Mouse (Mus musculus) cerebellum, adult 2 months (tissue): ENCODE measurements at regions not wholly inside any gene's neighbourhood (a gene's known extent, or its start where the extent isn't known, plus 50 kb on each side); places are given as distances from the start of the nearest gene placed in this dataset.
"Not testable (repeated sequence)": the region's sequence is repeated elsewhere in the genome, so short reads cannot be mapped to it uniquely, and the experiment has no call there.

Experiments used
- DNase-seq, 2 experiments: peaks; one replicate each; pipeline ENCODE4 v3.0.0; 2021
- H3K27ac ChIP-seq: fragments of 200-500 bp; 2 replicates; pipeline ENCODE4 v1.5.1; 2012; ENCODE audit warnings: low read length, control low read depth, inconsistent platforms; ENCODE audit not compliant: insufficient read depth
- H3K27me3 ChIP-seq: fragments of 200-500 bp; 2 replicates; pipeline ENCODE4 v1.6.1; 2012; ENCODE audit warnings: inconsistent platforms, mild to moderate bottlenecking, low read length, moderate library complexity; ENCODE audit not compliant: control insufficient read depth, insufficient read depth
- H3K4me1 ChIP-seq: fragments of 200-500 bp; 2 replicates; pipeline ENCODE4 v1.6.1; 2011; ENCODE audit warnings: low read length; ENCODE audit not compliant: control insufficient read depth, insufficient read depth
- H3K4me3 ChIP-seq: fragments of 200-500 bp; replicated peaks from 2 replicates; pipeline ENCODE3; 2011; ENCODE audit warnings: mild to moderate bottlenecking, low read depth, low read length, control low read depth; ENCODE audit not compliant: insufficient read depth
- CTCF ChIP-seq: fragments of 200-500 bp; IDR thresholded peaks from 2 replicates; pipeline ENCODE4 v1.5.1; 2011; ENCODE audit warnings: low read depth, mild to moderate bottlenecking, control low read depth, low read length, moderate library complexity, borderline replicate concordance; ENCODE audit not compliant: insufficient read depth
- POLR2A ChIP-seq: fragments of 200-500 bp; IDR thresholded peaks from 2 replicates; pipeline ENCODE4 v1.6.1; 2011; ENCODE audit warnings: low read length, control low read depth, borderline replicate concordance; ENCODE audit not compliant: insufficient read depth
- WGBS: fragments of 180-500 bp; shearing (Covaris S2); methylation state at CpG from one replicate; pipeline ENCODE4 v1.1.7; 2018; 5-methylcytosine and 5-hydroxymethylcytosine counted together

DNA sequence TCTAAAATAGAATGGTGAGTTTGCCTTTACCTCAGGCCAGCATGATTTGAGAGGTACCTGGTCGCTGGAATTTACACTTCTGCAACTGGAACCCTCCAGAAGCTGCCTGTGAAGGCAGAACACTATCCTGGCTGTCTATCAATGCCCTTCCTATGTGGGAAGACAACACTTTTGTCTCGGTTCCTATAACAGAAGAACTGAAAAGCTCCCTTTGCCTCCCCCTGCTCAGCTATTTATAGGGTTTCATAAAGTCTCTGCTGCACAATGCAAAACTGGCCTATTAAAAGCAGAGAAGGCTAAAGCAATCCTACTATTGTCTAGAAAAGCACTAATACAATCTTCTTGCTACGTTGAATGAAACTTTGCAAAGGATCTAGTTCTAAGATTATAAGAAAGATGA, 1116.5 kb downstream of the Galc start:
- 58% methylated on average over 3 of the region's 3 CpGs for WGBS
- Histone ChIP-seq H3K27ac (no peak overlapping the region), H3K4me1 (no peaks in the 10 kb centered on the region), H3K27me3 (no peaks in the 10 kb centered on the region), H3K4me3 (no peak overlapping the region)
- DNase-seq, result no peak
- TF ChIP-seq CTCF (no peak), POLR2A (no peak)

DNA sequence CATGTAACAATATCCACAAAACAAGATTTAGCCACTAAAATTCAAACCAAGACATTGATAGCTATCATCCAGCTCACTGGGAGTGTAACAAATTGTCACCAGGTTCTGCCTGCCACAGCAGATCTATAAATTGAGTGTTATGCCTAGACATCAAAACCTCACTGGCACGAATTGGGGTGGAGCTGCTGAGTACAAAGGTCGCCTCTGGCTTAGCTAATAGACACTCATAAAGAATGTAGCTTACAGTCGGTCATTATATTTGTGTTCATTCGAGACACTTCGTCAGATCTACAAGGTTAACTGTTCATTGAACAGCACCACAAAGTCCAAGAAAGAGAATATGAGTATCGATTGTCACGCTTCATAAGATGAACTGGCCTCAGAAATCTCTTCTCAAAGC, 1121.3 kb downstream of the Galc start:
- 78% methylated on average over 7 of the region's 7 CpGs for WGBS
- no peaks in the 10 kb centered on the region for H3K4me1 ChIP-seq
- no peak for DNase-seq

DNA sequence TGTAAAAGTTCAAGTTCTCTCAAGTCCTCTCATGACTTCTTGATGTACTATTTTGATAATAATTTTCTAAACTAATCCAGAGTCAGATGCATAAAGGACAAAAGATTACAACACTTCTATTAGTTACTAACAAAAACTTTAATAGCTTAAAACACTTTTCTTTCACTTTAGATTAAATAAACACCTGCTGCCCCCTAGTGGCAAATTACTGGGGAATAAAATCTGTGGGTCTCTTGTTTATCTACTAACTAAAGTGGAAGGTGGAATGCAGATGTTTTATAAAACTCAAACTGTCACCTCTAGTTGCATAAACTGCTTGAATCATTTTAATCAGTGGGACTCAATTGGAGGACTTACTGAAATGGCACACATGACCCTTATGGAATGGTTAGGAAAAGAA, 1129.0 kb downstream of the Galc start:
- no peak for TF ChIP-seq POLR2A
- TF ChIP-seq CTCF, result no peak
- peak in 1 of 2 experiments; percentile 1 for DNase-seq
- H3K27me3 ChIP-seq, result no peaks in the 10 kb centered on the region
- H3K4me1 ChIP-seq, result no peaks in the 10 kb centered on the region
- H3K27ac ChIP-seq, result no peak overlapping the region
- H3K4me3 ChIP-seq, result no peak overlapping the region

More for the DNA sequence above, 1121.3 kb downstream of the Galc start:
- no peak overlapping the region for H3K4me3 ChIP-seq
- TF ChIP-seq POLR2A (no peak), CTCF (no peak)
- H3K27me3 ChIP-seq, result no peaks in the 10 kb centered on the region
- no peak overlapping the region for H3K27ac ChIP-seq

DNA sequence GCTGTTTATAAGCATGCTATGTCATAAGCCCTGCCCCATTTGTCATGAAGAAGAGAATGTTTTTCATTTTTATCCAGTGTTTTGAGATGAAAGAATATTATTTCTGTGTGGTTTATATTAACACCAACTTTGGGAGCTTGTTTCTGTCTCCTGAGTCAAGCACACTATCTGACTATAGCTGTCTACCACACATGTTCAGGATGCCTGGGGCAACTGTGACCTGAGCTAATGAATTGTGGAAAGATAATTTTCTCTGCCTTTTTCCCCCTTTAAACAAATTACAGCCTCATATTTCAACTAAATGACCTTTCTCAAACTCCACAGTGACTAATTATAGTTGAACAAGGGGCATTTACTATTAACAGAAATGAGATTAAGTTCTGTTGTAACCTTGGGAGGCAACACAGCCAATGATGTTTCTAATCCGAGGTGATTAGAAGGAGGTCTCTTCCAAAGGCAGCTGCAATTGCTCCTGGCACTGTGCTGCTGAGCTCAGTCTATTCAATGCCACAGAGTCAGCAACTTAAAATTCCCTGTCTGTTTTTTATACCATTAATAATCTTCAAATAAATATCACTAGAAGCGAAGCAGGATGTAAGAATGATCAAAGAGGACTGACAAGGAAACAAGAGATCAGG, 1168.6 kb downstream of the Galc start:
- WGBS, result 59% methylated on average over 2 of the region's 2 CpGs
- no peak overlapping the region for H3K4me3 ChIP-seq
- no peak for DNase-seq
- H3K27ac ChIP-seq, result no peak overlapping the region
- H3K4me1 ChIP-seq, result no peaks in the 10 kb centered on the region
- TF ChIP-seq POLR2A (no peak), CTCF (no peak)
- H3K27me3 ChIP-seq, result no peaks in the 10 kb centered on the region

DNA sequence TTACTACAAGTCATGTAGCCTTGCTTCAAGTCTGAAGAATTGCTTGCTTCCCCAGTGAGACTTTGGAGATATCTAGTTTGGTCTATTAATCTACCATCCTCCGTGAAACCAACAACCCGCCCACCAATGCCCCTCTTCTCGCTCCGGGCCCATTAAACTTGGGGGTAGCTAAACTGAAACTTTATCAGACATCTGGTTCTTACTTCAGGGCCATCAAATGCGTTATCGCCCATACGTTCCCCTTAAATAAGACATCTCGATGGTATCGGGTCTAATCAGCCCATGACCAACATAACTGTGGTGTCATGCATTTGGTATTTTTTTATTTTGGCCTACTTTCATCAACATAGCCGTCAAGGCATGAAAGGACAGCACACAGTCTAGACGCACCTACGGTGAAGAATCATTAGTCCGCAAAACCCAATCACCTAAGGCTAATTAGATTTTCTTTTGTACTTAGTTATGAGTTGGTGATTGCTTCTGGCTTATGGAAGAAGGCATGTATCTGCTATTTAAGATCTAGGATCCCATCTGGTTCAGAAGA, 1197.8 kb downstream of the Galc start:
- not testable (repeated sequence) for H3K4me1 ChIP-seq, H3K27ac ChIP-seq, H3K27me3 ChIP-seq, DNase-seq, H3K4me3 ChIP-seq
- 79% methylated on average over 10 of the region's 13 CpGs for WGBS

DNA sequence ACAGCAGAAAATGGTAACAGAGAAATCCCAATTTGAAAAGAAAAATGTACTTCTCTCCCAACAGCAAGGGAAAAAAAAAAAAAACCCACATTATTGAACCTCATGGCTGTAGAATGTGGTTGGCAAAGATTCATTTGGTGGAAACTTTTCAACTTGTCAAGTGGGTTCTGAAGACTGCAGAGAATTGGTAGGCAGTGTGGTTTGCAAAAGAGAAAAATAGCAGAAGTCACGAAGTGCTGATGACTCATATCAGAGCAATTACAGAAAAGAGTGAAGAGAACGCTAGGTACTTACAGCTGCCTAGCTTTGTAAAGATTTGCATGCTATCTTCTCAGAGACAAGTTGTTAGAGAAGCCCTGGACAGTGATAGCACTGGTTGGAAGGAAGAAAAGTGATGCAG, 1211.6 kb downstream of the Galc start:
- no peak for DNase-seq
- WGBS, result 80% methylated on average over 2 of the region's 2 CpGs
- Histone ChIP-seq H3K27ac (no peak overlapping the region), H3K4me3 (no peak overlapping the region), H3K4me1 (no peaks in the 10 kb centered on the region), H3K27me3 (no peaks in the 10 kb centered on the region)
- TF ChIP-seq POLR2A (no peak), CTCF (no peak)
